Mouse (Mus musculus): ENCODE measurements around the gene Atp8b3.

GRCm38 (mm10) chr10:80481002-80481401, 57.9 kb downstream of the Atp8b3 start:
- TF ChIP-seq POLR2A (IDR thresholded peaks at IDR 0.05; ENCODE audit: extremely low read depth, insufficient read depth, low read length) (no peak), CTCF (IDR thresholded peaks at IDR 0.05; ENCODE audit: low read depth, low read length) (no peak)

All from liver, adult 2 months (tissue).